Mouse (Mus musculus) liver, adult 2 months (tissue): ENCODE results near the gene Asz1. TPM values are rescaled to one million over a fixed set of nuclear protein-coding genes. Genes with fewer than 3 reads are reported as not detected.

Source experiments
- DNase-seq: peaks from one replicate; pipeline ENCODE4 v3.0.0-alpha.2; 2011; ENCODE audit warnings: low read depth, low spot score; ENCODE audit errors: extremely low read depth
- H3K27ac ChIP-seq: fragments of 200-500 bp; replicated peaks from 2 replicates; pipeline ENCODE4 v1.5.1; 2012; ENCODE audit warnings: low read depth, mild to moderate bottlenecking, control low read depth, inconsistent platforms, low read length; ENCODE audit not compliant: insufficient read depth
- H3K27me3 ChIP-seq: fragments of 200-500 bp; 2 replicates; pipeline ENCODE4 v1.6.1; 2012; ENCODE audit warnings: mild to moderate bottlenecking, moderate library complexity, low read length, inconsistent platforms; ENCODE audit not compliant: control insufficient read depth, insufficient read depth
- H3K36me3 ChIP-seq: fragments of 200-500 bp; 2 replicates; pipeline ENCODE4 v1.6.1; 2012; ENCODE audit warnings: low read length, inconsistent platforms; ENCODE audit not compliant: control insufficient read depth, insufficient read depth
- H3K4me1 ChIP-seq: fragments of 200-500 bp; 2 replicates; pipeline ENCODE4 v1.6.1; 2011; ENCODE audit warnings: low read length; ENCODE audit not compliant: control insufficient read depth, insufficient read depth
- H3K4me3 ChIP-seq: fragments of 200-500 bp; 2 replicates; pipeline ENCODE4 v1.5.1; 2011; ENCODE audit warnings: low read depth, mild to moderate bottlenecking, control low read depth, low read length, moderate library complexity; ENCODE audit not compliant: insufficient read depth
- H3K79me2 ChIP-seq: fragments of 200-500 bp; 2 replicates; pipeline ENCODE4 v1.6.1; 2012; ENCODE audit warnings: inconsistent platforms, mild to moderate bottlenecking, low read length, moderate library complexity; ENCODE audit not compliant: control insufficient read depth, insufficient read depth
- H3K9ac ChIP-seq: fragments of 200-500 bp; 2 replicates; pipeline ENCODE4 v1.6.1; 2012; ENCODE audit warnings: low read depth, mild to moderate bottlenecking, control low read depth, inconsistent platforms, low read length
- CTCF ChIP-seq: fragments of 200-500 bp; IDR thresholded peaks from 2 replicates; pipeline ENCODE4 v1.5.1; 2011; ENCODE audit warnings: low read depth, low read length, control low read depth
- POLR2A ChIP-seq: fragments of 200-500 bp; IDR thresholded peaks from 2 replicates; pipeline ENCODE4 v1.6.1; 2011; ENCODE audit warnings: low read length, control low read depth; ENCODE audit not compliant: insufficient read depth; ENCODE audit errors: extremely low read depth
- WGBS: fragments of 180-500 bp; shearing (Covaris S2); methylation state at CpG from one replicate; pipeline ENCODE4 v1.1.7; 2018; 5-methylcytosine and 5-hydroxymethylcytosine counted together
- polyA plus RNA-seq: library from polyadenylated mRNA; depleted of rRNA; stranded (reverse); fragments of >200 nt; gene quantifications from 2 replicates; pipeline ENCODE4 v1.2.3, GENCODE M21; 2012
- total RNA-seq: library from RNA; depleted of rRNA; stranded (reverse); fragments of >200 nt; gene quantifications from 2 replicates; pipeline ENCODE4 v1.2.3, GENCODE M21; 2014

The Asz1 gene
- total and polyA plus RNA-seq, 2 experiments = not detected

GRCm38 (mm10) chr6:18051702-18052101 is 57.2 kb downstream of the Asz1 start:
- no peaks in the 10 kb centered on the region for H3K4me1 ChIP-seq

DNA sequence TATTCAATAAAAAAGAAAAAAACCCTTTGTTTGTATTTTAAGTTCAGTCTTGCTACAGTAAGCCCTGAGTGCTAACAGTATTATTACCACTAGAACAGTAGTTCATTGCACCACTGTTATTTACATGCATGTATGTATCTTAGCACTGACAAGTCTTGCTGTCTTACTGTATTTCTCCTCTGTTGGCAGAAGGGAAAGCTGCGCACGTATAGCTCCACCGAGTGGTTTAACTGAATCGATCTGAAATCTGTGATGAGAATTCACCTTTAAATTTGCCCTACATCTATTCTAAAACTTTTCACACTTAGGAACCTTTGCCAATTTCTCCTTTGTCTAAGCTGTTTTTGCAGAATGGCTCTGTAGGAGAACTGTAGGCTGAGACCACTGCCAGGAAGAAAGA is 64.6 kb downstream of the Asz1 start:
- WGBS = 80% methylated on average over 4 of the region's 4 CpGs

More at GRCm38 (mm10) chr6:18051702-18052101, 57.2 kb downstream of the Asz1 start:
- TF ChIP-seq CTCF (no peak), POLR2A (no peak)
- Histone ChIP-seq H3K9ac (no peak overlapping the region), H3K27ac (no peak overlapping the region), H3K27me3 (no peaks in the 10 kb centered on the region), H3K36me3 (no peaks in the 10 kb centered on the region), H3K4me3 (no peak overlapping the region), H3K79me2 (no peaks in the 10 kb centered on the region)
- 80% methylated on average over 5 of the region's 5 CpGs for WGBS
- no peak for DNase-seq

GRCm38 (mm10) chr6:18043172-18043571 is 65.7 kb downstream of the Asz1 start:
- no peak overlapping the region for H3K9ac ChIP-seq
- H3K4me3 ChIP-seq = no peak overlapping the region
- WGBS = 82% methylated on average over 5 of the region's 5 CpGs
- H3K27ac ChIP-seq = no peak overlapping the region
- H3K79me2 ChIP-seq = no peaks in the 10 kb centered on the region
- TF ChIP-seq POLR2A (no peak), CTCF (no peak)
- no peaks in the 10 kb centered on the region for H3K27me3 ChIP-seq
- no peak for DNase-seq
- no peaks in the 10 kb centered on the region for H3K36me3 ChIP-seq
- no peaks in the 10 kb centered on the region for H3K4me1 ChIP-seq

More for the DNA sequence above, 64.6 kb downstream of the Asz1 start:
- Histone ChIP-seq H3K79me2 (no peaks in the 10 kb centered on the region), H3K36me3 (no peaks in the 10 kb centered on the region), H3K4me3 (no peak overlapping the region), H3K9ac (no peak overlapping the region), H3K27ac (no peak overlapping the region), H3K4me1 (no peaks in the 10 kb centered on the region), H3K27me3 (no peaks in the 10 kb centered on the region)
- no peak for DNase-seq
- no peak for TF ChIP-seq POLR2A
- no peak for TF ChIP-seq CTCF

DNA sequence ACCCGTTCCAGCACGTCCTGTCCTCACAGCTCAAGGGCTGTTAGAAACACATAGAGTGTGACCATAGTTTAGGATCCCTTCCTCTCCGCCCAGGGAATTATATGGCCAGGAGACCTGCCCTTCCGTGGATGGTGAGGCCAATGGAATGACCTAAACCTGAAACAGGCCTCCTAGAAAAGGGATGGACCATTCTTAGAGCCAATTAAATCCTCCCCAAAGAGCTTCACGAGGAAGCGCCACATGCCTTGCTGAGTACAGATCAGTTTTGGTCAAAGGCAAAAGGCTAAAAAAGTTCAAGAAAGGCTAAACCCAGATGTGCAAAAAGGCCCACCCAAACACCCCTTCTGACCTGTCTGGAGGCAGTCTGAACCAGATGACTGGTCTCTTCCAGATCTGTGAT is 76.6 kb downstream of the Asz1 start:
- H3K36me3 ChIP-seq = no peaks in the 10 kb centered on the region
- TF ChIP-seq CTCF = no peak
- TF ChIP-seq POLR2A = no peak
- no peaks in the 10 kb centered on the region for H3K4me1 ChIP-seq
- 24% methylated on average over 6 of the region's 6 CpGs for WGBS
- H3K79me2 ChIP-seq = no peaks in the 10 kb centered on the region
- no peak for DNase-seq
- no peak overlapping the region for H3K4me3 ChIP-seq
- H3K27ac ChIP-seq = 0 out of 2 replicates have a peak overlapping the region, but pooled peaks have one; percentile 14
- H3K9ac ChIP-seq = no peak overlapping the region
- 0 out of 2 replicates have a peak, but pooled peaks cover 5% of the 10 kb centered on the region for H3K27me3 ChIP-seq

GRCm38 (mm10) chr6:18031509-18032010 is 77.3 kb downstream of the Asz1 start:
- DNase-seq = peak; percentile 4
- 2% methylated on average over 29 of the region's 29 CpGs for WGBS
- H3K4me3 ChIP-seq = peak overlapping the region; percentile 50
- no peaks in the 10 kb centered on the region for H3K4me1 ChIP-seq
- TF ChIP-seq CTCF (no peak), POLR2A (no peak)
- no peaks in the 10 kb centered on the region for H3K36me3 ChIP-seq
- peak overlapping the region; percentile 62 for H3K27ac ChIP-seq
- H3K79me2 ChIP-seq = no peaks in the 10 kb centered on the region
- H3K27me3 ChIP-seq = 0 out of 2 replicates have a peak, but pooled peaks cover 5% of the 10 kb centered on the region
- H3K9ac ChIP-seq = no peak overlapping the region

DNA sequence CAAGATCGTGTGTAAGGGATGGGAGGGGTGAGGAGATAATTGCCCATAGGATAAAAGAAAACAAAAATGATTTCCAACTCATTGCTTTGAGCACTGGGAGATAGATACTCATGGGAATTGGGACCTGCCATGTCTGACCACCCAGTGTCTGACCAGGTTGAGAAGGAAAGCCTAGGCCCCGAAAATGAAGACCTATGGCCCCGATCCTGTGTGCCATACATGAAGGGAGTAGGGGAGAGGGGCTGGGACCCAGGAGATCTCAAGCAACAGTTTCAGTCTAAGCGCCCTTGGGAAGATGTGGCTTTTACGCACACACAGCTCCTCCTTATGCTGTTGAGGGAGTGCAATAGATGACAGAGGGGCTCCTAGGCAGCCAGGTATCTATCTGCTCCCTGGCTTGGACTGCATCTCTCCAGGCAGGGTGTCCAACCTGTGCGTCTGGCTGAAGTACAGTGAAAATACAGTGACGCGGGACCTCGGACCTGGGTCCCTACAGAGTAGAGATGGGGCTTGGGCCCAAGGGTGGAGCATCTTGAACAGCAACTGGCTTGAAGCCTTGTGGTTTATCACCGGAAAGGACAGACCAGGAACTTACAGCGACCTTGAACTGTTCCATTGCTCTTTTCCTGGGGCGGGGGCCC is 77.9 kb downstream of the Asz1 start:
- WGBS = 13% methylated on average over 12 of the region's 12 CpGs
- Histone ChIP-seq H3K27ac (peak overlapping the region; percentile 62), H3K36me3 (no peaks in the 10 kb centered on the region), H3K4me1 (no peaks in the 10 kb centered on the region), H3K79me2 (no peaks in the 10 kb centered on the region), H3K4me3 (peak overlapping the region; percentile 50; the same call in 1 of the 2 replicates), H3K9ac (no peak overlapping the region), H3K27me3 (0 out of 2 replicates have a peak, but pooled peaks cover 5% of the 10 kb centered on the region)
- TF ChIP-seq CTCF = no peak
- TF ChIP-seq POLR2A = no peak
- peak; percentile 3 for DNase-seq
